Mouse (Mus musculus): ENCODE data around the gene Sox6.

DNA sequence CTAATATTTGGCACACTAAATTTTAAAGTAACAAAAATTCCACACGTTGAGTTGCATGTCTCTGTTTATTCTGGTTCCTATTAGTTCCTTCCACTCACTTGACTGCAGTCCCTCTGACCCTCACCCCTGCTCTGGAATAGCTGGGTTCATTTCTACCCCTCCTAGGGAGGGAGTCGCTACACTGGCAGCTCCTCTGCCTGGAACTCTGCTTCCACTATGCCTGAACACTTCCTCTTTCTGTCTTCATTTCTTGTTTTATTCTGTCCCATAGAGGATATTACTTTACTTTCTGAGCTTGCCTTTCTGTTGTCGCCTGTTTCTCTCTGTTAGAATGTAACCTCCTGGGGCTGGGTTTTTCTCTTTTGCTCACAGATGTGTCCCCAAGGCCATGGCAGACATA, 203.6 kb downstream of the Sox6 start:
- TF ChIP-seq MAFK (IDR thresholded peaks at IDR 0.05; ENCODE audit: insufficient read depth, low read depth, low read length) (no peak), ZC3H11A (IDR thresholded peaks at IDR 0.05; ENCODE audit: borderline replicate concordance, low read depth, low read length) (no peak)
